Mouse (Mus musculus) urinary bladder, adult 2 months (tissue): ENCODE data around the gene Pfn4. TPM values are rescaled to one million over a fixed set of nuclear protein-coding genes. Genes with fewer than 3 reads are reported as not detected.
"Not testable (repeated sequence)": the region's sequence is repeated elsewhere in the genome, so short reads cannot be mapped to it uniquely, and the experiment has no call there.

ENCODE experiments used
- DNase-seq: peaks from one replicate; pipeline ENCODE4 v3.0.0; 2022; ENCODE audit warnings: low spot score
- polyA plus RNA-seq: library from polyadenylated mRNA; depleted of rRNA; stranded (reverse); fragments of >200 nt; gene quantifications from 2 replicates; pipeline ENCODE4 v1.2.3, GENCODE M21; 2012; rRNA removed

The Pfn4 gene
- polyA plus RNA-seq, 1 experiment = 0.70 TPM

DNA sequence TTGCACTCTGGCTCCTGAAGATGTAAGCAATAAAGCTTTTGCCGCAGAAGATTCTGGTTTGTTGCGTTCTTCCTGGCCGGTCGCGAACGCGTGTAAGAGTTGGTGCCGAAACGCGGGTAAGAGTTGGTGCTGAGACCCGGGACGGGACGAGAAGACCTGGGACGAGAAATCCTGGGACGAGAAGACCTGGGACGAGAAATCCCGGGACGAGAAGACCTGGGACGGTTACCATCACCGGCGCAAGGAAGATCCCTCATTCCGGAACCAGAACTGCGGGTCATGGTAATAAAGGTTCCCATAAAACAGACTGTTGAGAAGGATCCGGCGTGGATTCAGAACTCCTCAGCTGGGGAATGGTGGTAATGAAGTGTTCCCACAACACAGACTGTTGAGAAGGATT lies 19.3 kb downstream of the Pfn4 start:
- not testable (repeated sequence) for DNase-seq

DNA sequence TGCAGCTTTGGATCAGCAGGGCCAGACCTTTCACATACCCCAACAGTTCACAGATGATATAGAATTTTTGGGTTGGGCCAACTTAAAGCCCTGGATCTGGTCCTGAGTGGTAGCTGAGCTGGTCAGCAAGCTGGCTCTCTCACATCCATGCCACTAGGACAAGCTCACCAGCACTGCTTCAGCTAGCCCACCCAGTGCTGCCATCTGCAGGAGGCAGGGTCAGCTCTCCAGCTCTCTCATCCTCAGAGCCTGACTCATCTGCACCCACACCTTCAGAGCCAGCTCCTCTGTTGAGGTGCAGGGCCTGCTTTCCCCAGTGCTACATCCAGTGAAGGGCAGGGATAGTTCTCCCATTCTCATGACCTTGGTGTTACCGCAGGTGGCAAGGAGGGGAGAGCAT lies 24.9 kb downstream of the Pfn4 start:
- no peak for DNase-seq

DNA sequence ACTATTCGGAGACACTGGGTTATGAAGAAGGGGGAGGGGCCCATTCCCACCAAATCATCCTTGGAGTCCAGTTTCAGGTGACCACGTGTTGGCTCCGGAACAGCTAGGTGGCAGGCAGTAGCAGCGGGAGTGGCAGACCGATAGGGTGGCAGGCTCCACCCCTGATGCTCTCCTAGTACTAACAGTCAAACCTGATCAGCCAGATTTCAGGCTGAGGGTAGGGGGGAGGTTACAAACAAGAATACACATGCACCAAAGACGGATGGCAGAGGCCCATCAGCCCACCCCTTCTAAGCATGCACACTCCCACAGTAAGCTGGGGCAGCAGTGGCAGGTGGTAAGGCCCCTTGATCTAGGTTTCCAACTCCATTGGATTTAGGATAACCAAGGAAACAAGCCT lies 28.6 kb downstream of the Pfn4 start:
- DNase-seq = not testable (repeated sequence)

DNA sequence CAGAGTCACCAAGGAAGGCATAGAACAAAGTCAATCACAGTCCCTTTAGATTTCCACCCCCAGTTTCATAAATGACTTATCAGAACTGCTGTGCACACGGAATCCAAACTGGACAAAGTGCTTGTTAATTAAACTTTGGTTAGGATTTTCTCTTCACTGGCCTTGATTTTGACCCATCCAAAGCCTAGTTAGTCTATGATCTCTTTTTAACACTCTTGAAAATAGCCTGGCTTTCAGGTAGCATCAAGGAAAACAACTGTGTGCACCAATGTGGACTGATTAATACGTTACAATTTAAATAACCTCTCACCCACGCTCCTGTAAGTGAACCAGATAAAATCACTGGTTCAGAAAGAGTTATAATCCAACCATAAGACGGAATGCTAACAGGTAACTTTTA lies 42.2 kb downstream of the Pfn4 start:
- no peak for DNase-seq

DNA sequence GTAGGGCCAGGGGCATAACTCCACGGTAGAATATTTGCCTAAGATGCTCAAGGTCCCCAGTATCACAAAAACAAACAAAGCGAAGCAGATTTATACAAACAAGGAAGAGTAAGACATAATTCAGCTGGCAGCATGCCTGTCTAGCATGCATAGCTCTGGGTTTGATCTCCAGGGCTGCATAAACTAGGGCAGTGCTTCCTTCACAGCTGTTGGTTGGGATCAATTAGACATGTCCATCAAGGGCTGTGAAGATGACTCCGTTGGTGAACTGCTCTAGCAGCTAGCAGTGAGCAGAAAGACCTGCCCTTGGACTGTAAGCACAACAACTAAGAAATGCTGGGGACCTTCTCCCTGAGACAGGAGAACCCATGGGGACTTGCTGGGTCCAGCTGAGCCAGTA lies 42.9 kb downstream of the Pfn4 start:
- no peak for DNase-seq

DNA sequence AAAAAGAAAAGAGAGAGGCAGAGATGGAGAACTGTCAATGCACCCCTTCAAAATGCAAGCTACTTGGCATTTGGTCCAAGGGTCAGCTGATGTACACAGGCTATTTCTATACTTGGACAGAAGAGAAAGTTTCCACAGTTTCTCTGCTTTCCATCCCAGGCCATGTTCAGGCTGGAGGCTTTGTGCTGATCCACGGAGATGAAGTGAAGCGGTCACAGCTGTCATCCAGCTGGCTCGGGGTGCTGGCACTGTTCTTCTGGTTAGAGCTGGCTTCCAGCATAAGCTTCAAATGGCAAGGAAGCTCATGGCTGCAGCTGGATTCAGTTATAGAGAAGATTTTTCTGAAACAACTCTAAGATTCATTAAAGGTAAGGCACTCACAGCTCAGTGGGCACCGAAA lies 44.8 kb downstream of the Pfn4 start:
- no peak for DNase-seq

DNA sequence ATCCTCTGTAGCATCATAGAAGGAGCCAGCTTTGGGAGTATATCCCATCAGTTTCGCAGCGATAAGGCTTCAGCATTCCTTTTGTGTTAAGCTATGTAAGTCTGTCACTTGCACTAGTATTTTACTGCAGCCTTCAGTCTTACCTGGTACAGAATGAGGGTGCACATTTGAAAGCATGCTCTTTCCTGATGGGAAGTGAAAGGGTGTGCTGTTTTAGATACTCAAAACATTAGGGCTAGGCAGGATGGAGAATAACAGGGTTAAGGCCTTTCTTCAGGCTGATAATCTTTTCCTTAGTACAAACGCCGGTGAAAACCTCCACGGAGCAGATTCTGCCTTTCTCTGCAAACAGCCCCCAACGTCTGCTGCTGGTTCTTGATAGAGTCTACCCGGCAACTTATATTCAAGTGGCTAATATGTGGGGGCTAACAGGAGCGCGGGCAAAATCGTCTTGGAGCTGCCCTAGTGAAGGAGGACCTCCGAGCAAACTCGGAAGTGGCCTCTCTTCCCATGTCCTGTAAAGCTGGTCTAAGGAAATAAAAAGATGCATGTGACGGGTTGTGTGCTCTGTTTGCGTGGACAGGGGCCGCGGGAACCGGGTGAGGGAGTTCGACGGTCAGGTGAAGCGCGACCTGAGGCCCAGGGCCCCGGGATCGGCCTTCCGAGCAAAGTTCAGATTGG lies 48.0 kb downstream of the Pfn4 start:
- no peak for DNase-seq

DNA sequence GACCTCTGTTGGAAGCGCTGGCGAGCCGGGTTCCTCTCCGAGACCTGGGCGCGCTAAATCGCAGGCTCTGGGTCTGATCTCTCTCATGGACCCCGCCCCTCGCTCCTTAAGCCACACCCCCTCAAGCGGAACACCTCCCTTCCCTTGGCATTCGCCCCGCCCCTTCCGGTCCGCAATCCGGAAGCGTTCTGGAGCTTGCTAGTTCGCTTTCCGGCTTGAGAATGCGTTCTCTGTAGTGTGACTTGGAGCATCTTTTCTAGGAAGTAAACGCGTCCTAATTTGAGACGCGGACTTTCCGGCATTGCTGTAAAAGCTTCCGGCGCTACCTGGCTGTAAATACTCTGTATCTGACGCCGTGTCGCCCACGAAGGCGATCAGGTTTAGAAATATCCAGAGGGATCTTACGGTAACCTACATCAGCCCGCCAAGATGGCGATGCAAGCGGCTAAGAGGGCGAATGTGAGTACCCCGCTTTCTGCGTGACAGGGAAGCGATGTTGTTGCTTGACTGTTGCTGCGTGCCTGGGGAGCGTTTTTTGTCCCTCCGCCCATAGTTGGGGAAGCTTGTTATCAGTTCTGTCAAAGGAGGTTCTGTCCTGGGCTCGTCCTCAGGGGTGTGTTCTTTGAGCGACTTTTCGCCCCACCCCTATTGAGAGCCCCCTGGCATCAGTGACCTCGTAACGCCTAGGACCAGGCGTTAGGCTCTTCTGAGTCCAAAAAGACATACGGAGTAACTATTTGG lies 48.7 kb downstream of the Pfn4 start, which contains the start of gene Sf3b6:
Sf3b6 (plus strand) TSS at position 184 of the 741 bp plus-strand sequence.
- DNase-seq = peak; percentile 93

DNA sequence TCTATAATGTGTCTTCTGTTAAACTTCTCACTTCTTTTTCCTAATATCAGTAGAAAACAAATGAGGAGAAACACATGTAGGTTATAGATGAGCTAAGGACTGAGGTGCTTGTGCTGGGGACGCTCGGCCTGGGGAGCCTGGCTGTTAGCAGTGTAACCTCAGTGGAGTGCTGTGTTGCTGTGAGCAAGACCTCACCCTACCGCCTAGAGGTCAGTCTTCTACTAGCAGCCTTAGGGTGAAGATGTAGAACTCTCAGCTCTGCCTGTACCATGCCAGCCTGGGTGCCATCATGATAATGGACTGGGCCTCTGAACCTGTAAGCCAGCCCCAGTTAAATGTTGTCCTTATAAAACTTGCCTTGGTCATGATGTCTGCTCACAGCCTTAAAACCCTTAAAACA lies 58.4 kb downstream of the Pfn4 start:
- DNase-seq = no peak

Other genes starting within 250 kb of the Pfn4 start
- 38.3 and 43.5 TPM in 2 replicates for gene Itsn2, start 176.4 kb upstream of the Pfn4 start, polyA plus RNA-seq
- gene Gm3625, start 176.1 kb upstream of the Pfn4 start, polyA plus RNA-seq = not detected in 2 replicates
- 0.34 and 0.59 TPM in 2 replicates for gene Fam228a, start 30.6 kb upstream of the Pfn4 start, polyA plus RNA-seq
- gene Fam228b, start 245 bp downstream of the Pfn4 start, polyA plus RNA-seq = 1.5 and 2.6 TPM in 2 replicates
- 158 and 175 TPM in 2 replicates for gene Sf3b6, start 48.5 kb downstream of the Pfn4 start, polyA plus RNA-seq
- gene Fkbp1b, start 72.6 kb downstream of the Pfn4 start, polyA plus RNA-seq = 9.5 and 9.8 TPM in 2 replicates
- gene Wdcp, start 74.3 kb downstream of the Pfn4 start, polyA plus RNA-seq = 8.4 and 8.9 TPM in 2 replicates
- gene Mfsd2b, start 105.3 kb downstream of the Pfn4 start, polyA plus RNA-seq = 1.1 TPM in 2 replicates
- 16.2 and 19.0 TPM in 2 replicates for gene Ubxn2a, start 138.7 kb downstream of the Pfn4 start, polyA plus RNA-seq
- gene Atad2b, start 148.3 kb downstream of the Pfn4 start, polyA plus RNA-seq = 7.8 and 8.2 TPM in 2 replicates